Mouse (Mus musculus) CD4-positive, CD25-positive, alpha-beta regulatory T cell, adult 2 months (primary cell): ENCODE data around the gene Ppp1r1b.
A peak's percentile ranks its signal among the peaks of the same experiment; 100 is the strongest.

ENCODE experiments used
- DNase-seq: peaks from one replicate; pipeline ENCODE4 v3.0.0-alpha.2; 2012; ENCODE audit warnings: low read depth, low spot score

Gene Ppp1r1b

DNA sequence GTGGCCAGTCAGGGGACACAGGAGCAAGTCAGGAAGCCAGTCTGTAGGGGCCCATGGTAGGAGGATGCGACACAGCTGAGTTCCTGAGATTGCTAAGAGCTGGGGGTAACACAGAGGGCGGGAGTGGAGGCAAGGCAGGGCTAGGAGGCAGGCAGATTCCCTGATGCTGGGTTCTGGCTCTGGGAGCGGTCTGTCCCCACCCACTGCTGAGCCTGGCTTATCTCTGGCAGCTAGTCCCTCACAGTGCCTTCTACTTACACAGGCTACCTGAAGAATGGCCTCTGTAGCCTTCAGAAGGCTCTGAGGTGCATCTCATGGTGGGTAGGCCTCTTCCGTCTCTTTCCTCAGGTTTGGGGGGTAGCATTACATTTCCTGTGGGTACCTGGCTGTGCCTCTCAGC lies 44.4 kb downstream of the Ppp1r1b start:
- DNase-seq = no peak

DNA sequence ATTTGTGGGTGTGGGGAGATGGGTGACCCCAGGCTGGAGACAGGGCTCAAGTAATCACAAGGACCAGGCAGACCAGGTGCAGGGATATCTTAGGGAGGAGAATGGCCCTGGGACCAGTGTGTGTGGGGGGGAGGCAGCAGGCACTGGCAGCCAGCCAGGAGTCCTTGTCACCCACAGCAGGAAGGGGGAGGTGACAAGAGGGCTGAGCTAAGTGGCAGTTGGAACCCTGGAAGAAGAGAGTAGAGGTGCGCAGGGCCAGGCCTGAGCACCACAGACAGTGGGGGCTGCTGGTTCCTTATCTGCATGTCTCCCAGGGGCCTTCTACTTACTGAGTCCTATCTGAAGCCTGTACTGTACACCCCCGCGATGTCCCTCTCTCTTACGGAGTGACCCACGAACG lies 45.1 kb downstream of the Ppp1r1b start:
- DNase-seq = peak; percentile 71

DNA sequence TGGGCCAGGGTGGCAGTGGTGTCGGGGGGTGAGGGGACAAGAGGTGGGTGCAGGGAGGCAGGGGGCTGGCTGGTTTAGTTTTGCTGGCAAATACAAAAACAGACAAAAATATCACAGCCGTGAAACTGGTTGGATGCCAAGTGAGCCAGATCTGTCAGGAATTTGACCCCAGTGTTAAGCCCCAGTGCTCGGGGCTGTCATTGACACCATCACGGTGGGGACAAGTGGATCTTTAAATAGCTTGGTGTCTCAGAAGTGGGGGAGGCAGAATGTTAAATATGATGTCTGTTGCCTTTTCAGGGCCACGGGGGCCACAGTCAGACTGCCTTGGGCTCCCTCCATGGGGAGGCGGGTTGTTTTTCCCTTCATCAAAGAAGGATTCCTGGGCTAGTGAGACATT lies 46.1 kb downstream of the Ppp1r1b start:
- no peak for DNase-seq

DNA sequence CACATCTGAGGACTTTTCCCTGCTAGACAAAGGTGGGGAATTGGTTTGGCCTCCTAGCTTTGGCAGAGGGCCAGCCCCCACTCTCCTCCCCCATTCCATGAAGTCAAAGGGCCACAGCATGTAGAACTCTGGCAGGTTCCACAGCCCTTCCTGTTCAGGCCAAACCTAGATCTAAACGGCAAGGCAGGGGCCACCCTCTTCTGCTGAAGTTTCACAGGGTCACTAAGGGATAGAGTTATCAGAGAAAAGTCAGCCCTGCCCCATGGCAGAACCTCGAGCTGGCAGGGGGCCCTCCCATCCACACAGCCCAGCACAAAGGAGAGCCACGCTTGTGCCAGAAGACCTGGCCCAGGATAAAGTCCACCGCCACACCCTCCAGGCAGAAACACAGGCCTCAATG lies 46.8 kb downstream of the Ppp1r1b start:
- no peak for DNase-seq

DNA sequence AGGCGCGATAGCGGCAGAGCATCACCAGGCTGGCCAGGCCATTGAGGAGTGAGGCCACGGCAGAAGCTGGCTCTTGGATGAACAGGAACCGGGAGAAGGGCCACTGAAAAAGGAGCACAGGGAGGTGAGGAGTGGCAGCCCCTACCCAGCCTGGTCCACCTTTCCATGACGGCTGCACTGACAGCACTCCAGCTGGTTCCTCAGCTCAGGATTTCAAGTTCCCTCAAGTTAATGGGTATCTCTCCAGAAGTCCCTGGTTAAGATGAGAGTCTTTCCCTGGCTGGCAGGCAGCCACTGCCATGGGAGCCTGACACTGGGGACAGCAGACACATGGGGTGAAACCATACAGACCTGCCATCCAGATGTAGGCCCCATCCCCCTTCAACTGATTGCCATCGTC lies 49.7 kb downstream of the Ppp1r1b start:
- no peak for DNase-seq

DNA sequence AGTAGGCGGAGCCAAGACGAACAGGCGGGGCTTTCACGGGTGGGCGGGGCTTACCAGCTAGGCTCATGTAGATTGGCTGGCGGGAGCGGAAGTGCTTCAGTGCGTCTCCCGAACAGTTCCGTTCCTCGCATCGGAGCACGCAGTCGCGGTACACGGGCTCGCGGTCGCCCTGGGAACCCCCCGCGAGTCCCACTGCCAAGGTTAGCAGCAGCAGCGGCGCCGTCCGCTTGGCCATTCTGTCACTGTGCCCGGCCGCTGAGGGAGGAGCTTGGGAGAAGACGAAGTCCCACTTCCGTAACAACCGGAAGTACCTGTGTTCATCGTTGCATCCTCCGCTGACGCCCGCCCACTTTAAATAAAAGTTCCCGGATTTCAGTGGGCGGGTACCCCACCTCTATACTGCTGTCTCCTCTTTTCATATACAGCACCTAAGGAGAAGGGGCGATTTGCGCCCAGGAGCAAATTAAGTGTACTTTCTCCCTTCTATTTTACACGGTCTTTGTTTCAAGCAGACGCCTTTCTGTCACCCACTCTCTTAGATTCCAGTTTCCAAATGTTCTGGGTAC lies 52.0 kb downstream of the Ppp1r1b start, which contains the start of gene Pgap3:
Gene Pgap3 (minus strand): TSS at position 330 of the 566 bp plus-strand sequence.
- DNase-seq = peak; percentile 93

DNA sequence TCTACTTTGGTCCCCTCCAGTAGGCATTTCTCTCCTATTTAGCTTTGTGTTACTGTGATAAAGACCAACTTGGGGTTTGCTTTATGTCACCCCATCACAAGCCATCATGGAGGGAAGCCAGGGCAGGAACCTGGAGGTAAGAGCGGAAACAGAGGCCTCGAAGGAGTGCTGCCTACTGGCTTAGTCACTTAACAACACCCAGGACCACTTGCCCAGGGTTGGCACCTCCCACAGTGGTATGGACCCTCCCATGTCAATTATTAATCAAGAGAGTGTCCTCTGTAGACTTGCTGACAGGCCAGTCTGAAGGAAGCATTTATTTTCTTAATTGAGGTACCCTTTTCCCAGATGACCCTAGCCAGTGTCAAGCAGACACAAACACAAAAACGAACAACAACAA lies 52.6 kb downstream of the Ppp1r1b start:
- DNase-seq = peak; percentile 35

DNA sequence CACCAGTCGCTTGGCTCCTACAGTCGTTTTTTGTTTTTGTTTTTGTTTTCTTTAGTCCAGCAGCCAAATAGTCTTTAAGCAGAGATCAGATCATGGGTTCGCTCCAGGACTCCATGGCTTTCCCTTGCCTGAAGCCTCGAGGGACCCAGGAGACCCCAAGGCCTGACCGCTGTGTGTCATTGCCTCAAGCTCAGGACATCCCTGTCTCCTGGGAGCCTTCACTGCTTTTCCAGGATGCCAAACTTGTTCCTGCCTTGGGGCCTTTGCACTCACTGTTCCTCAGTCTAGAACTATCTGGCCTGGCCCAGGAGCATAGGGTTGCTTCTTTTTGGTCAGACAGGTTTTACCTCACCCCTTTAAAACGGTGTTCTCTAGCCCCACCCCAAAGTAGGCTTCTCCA lies 58.4 kb downstream of the Ppp1r1b start:
- DNase-seq = no peak
